Mouse (Mus musculus): ENCODE measurements around the gene Crtc3.

Crtc3 gene

DNA sequence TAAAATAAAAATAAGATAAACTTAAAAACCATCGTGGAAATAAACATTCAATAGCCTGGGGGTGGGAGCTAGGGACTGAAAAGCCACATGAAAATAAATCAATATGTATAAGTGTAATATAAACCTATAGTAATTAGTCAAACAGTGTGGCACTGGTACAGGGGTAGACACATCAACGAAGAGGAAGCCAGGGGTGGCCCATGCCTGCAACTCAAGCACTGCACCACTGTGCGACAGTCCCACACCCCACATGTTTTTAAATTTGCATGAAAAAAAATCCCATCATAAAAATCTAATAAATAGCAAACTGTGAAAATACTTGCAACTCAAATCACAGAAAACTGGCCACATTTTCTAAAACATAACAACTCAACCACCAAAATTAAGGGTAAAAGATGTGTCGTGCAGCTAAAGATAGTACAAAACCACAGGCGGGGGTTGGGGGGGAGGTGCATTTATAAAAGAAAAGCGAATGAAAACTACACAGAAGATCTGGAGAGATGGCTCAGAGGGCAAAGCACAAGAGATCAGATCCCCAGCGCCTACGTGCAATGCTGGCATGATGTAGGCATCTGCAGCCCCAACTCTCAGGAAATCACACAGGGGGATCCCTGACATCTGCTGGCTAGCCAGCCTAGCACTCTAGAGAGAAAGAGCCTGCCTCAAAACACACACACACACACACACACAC is 45.6 kb downstream of the Crtc3 start:
- ATAC-seq (ENCODE audit: insufficient number of reproducible peaks, low FRiP score, low TSS enrichment), result no peak

DNA sequence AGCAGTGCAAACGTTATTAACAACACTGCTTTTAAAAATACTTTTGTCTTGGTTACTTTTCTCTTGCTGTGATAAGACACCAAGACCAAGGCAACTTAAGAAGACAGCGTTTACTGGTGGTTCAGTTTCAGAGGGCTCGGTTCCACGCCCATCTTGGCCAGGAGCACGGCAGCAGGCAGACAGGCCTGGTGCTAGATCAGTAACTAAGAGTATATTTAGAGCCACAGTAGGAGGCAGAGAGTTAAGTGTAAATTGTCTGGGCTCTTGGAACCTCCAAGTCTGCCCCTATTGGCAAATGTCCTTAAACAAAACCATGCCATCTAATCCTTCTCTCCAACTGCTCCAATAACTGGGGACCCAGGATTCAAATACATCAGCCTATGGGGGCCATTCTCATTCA is 46.1 kb downstream of the Crtc3 start:
- ATAC-seq (ENCODE audit: insufficient number of reproducible peaks, low FRiP score, low TSS enrichment), result no peak

DNA sequence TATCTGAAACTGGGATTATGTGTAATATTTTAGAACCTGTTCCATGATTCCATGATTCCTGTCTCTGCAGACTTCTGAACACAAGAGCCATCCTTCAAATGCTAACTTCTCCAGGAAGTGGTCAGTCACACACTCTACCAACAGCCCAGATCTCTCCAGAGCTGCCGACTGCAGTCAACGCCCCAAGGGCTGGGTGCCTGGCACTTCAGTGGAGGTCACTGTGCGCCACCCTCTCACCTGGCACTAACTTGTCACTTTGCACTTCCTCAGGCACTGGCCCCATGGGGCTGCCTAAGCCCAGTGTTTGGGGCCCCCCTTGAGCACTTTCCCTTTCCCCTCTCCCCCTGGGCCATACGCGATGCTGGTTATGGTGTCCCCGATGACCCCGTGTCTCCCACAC is 46.8 kb downstream of the Crtc3 start:
- ATAC-seq (ENCODE audit: insufficient number of reproducible peaks, low FRiP score, low TSS enrichment), result no peak

DNA sequence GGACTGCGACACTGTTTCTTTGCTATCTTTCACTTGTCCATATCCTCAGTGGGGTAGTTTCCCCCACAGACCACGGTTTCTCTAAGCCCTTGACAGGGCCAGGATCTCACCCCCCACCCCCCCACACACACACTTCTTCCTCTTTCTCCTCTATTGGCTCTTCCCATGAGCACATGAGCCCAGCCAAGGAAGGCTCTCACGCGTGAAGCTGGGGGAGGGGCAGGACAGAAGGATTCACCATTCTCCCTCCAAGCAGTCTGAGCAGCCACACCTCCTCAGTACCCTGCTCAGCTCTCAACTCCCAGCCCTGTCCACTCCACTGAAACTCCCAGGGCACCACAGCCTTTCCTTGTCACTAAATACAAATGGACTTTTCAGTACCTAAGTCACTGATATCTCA is 47.2 kb downstream of the Crtc3 start:
- ATAC-seq (ENCODE audit: insufficient number of reproducible peaks, low FRiP score, low TSS enrichment), result no peak

DNA sequence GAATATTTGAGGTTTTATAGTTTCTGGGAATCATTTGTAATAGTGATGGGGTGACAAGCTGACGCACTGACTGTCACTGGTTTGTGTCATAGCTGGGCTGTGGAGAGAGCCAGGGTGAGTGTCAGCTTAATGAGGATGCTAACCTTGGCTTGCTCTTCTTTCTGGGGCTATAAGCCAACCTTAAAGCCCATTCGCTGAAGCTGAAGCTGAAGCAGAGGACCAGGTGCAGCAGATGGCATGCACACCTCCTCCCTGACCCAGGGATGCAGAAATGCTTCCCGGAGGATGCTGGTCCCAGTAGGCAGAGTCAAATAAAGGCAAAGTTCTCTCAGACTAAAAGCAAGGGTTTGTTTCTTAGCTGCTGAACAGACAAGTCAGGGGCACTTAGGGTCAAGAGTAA is 48.7 kb downstream of the Crtc3 start:
- ATAC-seq (ENCODE audit: insufficient number of reproducible peaks, low FRiP score, low TSS enrichment), result peak; percentile 80

DNA sequence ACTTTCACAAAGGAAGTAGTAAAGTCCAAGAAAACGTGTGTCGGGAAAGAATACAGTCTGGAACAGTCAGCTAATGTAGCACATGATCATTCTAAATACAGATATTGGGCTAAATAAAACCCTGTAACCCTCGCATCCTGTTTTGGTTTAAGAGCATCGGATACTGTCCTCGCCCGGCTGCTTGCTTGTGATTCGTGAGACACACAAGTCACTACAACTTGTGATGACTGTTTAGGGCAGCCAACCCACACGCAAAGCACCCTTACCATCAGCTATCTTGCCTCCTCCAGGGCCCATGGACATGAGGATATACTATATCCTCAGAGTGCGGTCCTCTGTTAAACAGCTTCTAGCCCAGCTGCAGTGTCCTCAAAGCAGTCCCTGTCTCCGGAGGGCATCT is 50.2 kb downstream of the Crtc3 start:
- ATAC-seq (ENCODE audit: insufficient number of reproducible peaks, low FRiP score, low TSS enrichment), result no peak

DNA sequence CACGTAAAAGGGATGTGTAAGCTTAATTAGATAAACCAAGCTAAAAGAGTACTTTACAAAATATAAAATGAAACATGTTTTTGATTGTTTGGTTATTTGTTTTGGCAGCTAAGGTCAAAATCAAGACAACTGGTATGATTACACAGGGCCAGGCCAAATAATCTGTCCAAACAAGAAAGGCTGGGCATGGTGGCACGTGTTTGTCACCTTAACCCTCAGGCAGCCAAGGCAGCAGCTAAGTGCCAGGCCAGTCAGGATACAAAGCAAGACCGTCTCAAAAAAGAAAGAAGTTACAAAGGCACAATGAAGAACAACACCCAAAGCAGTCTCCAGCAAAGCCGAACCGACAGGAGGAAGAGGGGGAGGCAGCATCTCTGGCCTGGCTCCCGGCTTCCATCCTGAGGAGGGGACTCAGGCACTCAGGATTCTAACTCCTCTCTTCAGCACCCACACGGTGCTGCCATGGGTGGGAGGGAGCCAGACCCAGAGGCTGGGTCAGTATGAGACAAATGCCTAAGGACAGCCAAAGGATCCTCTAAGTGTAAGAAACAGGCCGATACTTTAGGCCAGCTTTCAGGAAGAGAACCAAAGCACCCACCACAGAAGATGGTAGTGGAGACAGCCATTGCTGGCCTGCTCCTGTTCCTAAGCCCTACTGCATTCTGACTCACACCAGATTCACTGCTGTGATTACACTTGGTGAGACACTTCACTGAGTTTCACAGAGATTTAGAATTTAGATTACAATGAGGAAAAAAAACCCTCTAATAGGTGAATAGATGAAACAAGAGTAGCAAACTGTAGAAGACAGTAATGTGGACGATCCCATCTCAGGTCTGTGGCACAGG is 51.5 kb downstream of the Crtc3 start:
- ATAC-seq (ENCODE audit: insufficient number of reproducible peaks, low FRiP score, low TSS enrichment), result no peak

DNA sequence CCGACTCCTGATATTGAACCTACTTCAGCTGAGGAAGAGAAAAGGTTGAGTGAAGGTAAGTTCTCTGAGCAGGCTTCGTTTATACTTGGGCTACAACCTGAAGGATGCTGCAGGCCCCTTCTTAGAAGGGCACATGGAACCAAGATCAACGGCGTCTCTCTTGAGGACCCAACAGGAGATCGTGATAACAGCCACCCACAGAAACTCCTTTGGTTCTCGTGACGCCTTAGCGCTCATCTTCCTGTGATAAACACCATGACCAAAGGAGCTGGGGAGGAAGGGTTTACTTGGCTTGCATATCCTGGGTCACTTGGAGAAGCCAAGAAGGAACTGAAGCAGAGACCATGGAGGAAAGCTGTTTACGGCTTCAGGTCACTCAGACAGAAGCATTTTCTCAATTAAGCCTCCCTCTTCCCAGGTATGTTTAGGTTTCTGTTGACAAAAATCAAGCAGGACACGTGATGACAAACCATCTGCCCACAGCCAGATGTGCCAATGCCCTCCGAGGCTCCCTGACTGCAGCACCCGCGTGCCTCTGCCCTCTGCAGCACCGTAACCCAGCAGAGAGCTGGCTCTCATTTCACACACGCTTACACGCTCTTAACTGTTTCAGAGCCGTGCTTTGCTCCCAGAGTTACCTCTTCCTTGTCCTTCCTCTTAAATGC is 52.3 kb downstream of the Crtc3 start:
- ATAC-seq (ENCODE audit: insufficient number of reproducible peaks, low FRiP score, low TSS enrichment), result no peak

DNA sequence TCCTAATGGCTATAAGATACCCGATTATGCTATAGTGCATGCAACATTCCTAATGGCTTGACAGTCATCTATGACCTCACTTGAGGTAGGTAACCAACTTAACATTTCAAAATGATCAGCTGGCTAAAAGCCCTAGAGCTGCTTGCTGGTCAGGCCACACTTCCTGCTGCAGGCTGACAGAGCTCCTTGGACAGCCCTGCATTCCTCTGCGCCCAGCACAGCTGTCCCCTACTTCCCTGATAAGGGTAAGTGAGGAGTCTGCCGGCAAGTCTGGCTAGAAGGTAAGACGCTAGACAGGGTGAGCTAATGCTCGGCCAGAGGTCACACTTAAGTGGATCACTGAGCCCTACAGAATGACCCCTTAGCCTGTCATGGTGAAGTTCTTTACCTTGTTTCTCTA is 52.8 kb downstream of the Crtc3 start:
- ATAC-seq (ENCODE audit: insufficient number of reproducible peaks, low FRiP score, low TSS enrichment), result no peak

DNA sequence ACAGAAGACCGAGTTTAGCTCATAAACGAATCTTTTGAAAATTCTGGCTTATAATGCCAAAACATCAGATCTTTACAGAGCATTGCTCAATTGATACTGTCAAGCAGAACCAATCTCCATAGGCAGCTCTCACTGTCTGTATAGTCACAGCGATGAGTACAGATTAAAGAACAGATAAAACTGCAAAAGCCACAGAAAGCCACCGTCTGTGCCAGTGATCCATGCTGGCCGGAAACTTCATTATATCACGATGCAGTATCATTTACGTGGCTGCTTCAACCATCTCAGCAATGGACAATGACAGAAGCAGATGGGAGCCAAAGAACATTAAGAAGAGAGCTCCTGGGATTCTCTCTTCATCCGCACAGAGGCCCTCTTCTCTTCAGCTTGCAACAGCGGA is 53.9 kb downstream of the Crtc3 start:
- ATAC-seq (ENCODE audit: insufficient number of reproducible peaks, low FRiP score, low TSS enrichment), result no peak

DNA sequence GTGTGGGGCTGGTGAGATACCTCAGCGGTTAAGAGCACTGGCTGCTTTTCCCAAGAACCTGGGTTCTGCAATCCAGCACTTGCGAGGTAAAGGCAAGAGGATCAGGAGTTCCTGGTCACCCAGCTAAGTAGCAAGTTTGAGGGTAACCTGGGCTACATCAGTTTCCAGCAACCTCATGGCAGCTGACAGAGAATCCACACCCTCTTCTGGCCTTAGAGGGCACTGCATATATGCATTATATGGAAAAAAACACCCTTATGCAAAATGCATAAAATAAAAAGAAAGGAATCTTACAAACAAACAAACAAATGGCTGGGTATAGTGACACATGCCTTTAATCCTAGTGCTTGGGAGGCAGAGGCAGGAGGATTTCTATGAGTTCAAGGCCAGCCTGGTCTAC is 55.0 kb downstream of the Crtc3 start:
- ATAC-seq (ENCODE audit: insufficient number of reproducible peaks, low FRiP score, low TSS enrichment), result no peak

DNA sequence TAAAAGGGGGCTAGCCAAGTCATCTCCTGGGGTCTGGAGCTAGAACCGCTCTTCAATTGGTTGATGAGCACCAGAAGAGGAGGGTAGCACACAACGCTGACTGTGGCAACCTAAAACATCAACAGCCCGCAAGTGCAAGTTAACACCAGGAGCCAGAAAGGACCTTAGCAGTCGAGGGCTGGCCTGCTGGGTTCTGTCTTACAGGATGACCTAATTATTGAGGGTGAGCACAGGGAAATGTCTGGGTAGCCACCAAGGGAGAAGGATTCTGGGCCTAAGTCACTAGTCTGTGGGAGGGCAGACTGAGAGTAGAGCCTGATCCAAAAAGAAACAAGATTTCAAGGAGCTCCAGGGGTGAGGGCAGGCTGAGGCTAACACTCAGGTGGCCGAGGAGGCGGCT is 56.7 kb downstream of the Crtc3 start:
- ATAC-seq (ENCODE audit: insufficient number of reproducible peaks, low FRiP score, low TSS enrichment), result no peak

DNA sequence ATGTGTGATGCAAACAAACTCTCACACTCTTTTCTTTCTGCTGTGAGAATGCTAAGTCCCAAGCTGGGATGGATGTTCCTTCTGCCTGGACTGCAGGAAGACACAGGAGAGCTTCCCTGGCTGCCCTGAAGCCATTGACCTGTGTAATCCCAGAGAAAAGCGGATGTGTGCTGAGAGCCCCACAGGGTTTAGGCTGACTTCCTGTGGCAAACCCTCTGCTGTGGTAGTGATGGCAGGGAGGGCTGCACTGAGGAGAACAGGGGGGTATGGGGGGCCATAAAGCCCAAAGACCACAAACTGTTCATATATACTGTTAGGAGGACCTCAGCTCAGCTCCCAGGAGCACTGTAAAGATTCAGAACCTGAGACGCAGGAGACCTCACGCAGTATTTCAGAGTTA is 57.3 kb downstream of the Crtc3 start:
- ATAC-seq (ENCODE audit: insufficient number of reproducible peaks, low FRiP score, low TSS enrichment), result no peak

DNA sequence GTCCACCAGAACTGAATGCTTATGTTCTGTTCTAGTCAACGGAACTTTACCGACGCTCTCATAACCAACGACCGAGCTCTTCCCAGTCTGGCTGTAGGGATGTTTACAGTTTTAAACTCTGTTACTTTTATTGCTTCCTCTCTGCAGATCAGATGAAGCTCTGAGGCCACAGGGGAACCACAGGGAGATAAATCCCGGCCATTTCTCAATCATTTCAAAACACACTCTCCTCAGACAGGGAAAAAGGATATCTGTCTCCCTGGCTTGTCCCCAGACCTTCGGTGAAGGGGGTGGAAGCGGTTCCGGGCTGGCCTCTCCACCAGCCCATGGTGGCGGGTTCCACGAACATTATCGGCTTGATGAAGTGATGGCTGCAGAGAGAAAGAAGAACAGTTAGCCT is 59.3 kb downstream of the Crtc3 start:
- no peak for ATAC-seq (ENCODE audit: insufficient number of reproducible peaks, low FRiP score, low TSS enrichment)

DNA sequence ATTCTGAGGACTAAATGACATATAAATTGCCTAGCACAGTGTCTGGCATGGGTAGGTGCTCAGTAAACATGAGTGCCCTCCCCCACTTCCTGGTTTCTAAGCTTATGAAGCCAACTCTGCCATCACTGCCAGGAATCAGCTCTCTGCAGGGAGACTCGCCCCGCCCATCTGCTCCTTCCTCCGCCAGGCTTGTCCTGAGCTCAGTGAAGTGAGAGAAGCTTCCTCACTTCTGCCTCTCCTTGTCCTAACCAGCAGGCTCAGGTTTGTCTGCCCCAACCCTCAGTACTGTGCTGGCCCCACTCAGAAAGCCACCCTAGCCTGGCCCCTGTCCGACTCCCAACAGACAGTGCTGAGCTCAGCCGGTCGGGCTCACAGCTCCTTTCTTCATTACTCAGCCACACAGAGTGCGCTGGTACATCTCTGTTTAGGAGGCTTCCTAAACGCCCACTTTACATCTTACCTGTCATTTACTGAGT is 59.9 kb downstream of the Crtc3 start:
- peak; percentile 85 for ATAC-seq (ENCODE audit: insufficient number of reproducible peaks, low FRiP score, low TSS enrichment)

DNA sequence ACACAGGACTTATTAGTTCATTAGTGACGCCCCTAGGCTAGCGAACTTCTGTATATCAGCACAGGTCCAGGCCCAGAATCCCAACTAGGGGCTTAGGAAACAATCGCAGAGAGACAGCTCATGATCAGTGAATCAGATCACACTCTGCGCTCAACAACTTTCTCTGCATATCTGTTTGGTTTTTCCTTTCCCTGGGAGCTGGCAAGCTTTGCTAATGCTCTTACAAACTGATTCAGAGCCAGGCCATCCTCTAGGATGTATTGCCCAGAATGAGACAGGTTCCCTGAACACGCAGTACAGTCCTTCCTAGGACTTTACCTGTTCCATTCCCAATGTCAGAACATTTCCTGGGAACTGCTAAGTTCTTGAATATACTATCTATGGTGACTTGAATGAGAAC is 61.7 kb downstream of the Crtc3 start:
- no peak for ATAC-seq (ENCODE audit: insufficient number of reproducible peaks, low FRiP score, low TSS enrichment)

DNA sequence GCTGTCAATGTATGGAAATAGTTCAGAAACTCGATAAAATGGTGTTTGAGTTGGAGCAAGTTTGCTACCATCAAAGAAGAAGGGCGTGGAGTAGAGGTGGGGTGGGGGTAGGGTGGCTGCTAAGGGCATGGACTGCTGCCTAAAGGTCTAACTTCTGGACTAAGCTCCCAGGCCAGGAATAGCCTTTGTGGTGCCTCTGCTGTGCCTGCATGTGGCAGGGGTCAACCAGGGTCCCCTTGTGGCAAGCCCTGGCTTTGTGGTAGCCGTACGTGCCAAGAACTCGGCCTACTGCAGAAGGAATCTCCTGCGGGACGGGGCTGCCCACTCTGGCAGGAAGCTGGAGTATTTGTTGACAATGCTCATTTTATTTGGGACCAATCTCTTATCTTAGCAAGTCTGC is 62.8 kb downstream of the Crtc3 start:
- no peak for ATAC-seq (ENCODE audit: insufficient number of reproducible peaks, low FRiP score, low TSS enrichment)

DNA sequence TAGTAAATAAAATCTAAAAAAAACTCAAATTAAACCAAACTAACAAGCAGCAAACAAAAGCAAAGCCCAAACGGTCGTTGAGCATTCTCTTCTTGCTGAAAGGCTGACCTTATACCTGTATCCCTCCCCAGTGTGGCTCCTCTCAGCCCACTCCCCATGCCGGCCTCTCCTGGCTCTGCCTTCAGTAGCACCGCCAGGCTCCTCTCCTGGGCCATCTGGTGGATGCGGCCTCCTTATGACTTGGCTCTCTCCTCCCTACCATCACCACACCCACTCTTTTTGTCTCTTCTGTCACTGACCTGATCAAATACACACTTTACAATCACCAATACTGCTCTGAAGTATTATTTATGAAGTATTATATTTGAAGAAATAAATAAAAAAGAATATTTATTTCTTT is 65.4 kb downstream of the Crtc3 start:
- ATAC-seq (ENCODE audit: insufficient number of reproducible peaks, low FRiP score, low TSS enrichment), result peak; percentile 73; the same call in 1 of the 2 replicates

DNA sequence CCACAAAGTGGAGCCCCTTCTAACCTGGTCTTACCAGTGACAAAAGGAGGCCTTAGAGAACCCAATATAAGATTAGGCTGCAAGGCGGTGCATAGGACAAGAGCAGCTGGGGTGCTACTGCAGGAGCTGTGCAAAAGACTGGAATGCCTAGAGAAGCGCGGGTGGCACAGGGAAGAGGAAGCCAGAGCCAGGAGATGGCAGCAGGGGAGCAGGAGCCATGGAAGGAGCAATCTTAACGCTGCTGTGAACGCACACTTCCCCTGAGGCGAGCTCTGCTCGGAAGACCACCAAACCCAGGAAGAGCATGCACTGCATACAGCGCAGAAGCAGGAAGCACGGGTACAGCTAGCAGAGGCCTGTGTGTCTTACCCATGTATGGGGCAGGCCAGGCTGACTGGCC is 72.6 kb downstream of the Crtc3 start:
- no peak for ATAC-seq (ENCODE audit: insufficient number of reproducible peaks, low FRiP score, low TSS enrichment)

DNA sequence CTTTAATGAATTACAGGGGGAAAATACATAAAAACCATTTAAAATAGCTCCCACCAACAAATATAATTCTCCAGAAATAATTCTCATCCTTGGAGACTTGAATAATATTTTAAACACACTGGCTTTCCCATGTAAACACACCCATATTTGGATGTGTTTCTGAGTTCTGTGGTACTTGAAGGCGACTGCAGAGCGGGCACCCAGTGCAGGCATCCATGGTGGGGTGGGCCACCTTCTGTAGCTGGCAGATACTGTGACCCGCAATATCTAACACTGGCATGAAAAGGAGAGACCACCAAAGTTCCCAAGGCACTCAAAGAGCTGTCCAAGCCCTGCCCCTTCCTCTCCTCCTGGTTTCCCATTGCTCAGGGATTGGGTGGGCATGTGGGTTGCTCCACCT is 74.6 kb downstream of the Crtc3 start:
- no peak for ATAC-seq (ENCODE audit: insufficient number of reproducible peaks, low FRiP score, low TSS enrichment)

DNA sequence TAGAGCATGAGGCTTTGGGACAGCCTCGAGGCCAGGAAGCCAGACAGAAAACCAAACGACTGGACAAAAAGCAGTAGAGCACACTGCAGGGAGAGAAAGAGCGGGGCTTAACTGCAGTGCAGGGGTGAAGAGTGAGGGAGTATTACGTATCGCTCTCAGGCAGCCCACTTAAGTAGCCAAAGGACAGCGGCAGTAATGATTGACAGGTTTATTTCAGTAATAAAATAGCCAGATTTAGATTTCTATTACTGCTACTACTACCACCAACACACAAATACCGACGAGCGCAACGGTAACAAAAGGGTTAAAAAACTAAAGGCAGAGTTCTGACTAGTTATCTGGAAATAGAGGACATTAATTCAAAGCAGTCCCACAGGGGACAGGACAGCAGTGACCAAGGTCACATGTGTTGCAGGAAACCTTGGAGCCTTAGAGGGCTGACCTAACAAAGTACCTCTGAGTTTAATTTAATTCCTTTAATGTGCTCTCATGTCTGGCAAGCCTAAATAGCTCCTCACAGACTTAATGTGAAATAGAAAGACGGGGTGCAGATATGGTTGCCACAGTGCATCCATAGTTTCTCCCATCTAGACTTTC is 76.4 kb downstream of the Crtc3 start:
- ATAC-seq (ENCODE audit: insufficient number of reproducible peaks, low FRiP score, low TSS enrichment), result no peak
